Mouse (Mus musculus) cerebellum, adult 9-10 months (tissue): ENCODE results near the gene Pomt1.
A peak's percentile ranks its signal among the peaks of the same experiment; 100 is the strongest.
"Not testable (repeated sequence)": the region's sequence is repeated elsewhere in the genome, so short reads cannot be mapped to it uniquely, and the experiment has no call there.

Experiments
- DNase-seq: peaks from one replicate; pipeline ENCODE4 v3.0.0; 2022

Gene Pomt1

DNA sequence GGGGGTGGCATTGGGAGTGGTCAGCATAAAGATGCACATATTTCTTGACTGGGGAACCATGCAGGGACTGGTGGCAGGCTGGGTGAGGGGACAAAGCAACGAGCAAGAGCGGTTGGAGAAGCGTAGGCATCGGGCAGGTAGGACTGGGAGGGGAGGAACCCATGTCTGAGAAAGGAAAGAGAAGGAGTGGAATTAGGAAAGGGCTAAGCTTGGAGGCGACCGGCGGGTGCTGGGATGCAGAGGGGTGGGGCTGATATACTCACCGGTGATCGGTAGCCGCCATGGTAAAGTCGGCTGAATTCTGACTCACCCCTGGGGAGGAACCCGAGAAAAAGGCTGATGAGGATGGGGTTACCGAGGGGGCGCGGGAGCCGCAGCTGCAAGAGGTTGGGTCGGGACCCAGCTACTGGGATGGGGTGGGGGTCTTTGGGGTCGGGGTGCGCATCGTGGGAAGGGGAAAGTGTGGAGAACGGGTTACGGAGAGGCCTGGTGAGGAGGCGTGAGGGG is 51.0 kb downstream of the Pomt1 start, which contains the start of gene Golga2:
TSS of gene Golga2 (plus strand) at position 51 of the 507 bp plus-strand sequence.
- DNase-seq, result no peak

DNA sequence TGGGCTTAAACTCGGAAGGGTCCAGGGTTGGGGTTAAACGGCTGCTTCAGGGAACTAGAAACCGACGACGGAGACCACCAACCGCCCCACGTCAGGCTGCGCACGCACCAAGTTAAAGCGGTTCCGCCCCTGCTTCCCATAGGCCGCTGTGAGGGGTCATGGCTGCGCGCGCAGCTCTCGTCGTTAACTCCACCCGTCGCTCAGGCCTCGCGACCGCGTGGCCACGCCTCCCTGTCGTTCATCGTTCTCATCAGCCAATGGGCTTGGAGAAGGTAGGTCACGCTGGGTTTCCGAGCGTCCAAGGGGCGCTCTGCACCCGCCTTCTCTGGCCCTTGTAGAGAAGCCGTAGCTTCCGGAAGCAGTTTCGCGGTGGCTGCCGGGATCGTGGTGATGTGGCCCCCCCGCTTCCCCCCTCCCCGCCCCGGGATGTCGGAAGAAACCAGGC is 51.6 kb downstream of the Pomt1 start, which contains the start of gene Swi5:
TSS of gene Swi5 (minus strand) at position 153 of the 445 bp plus-strand sequence.
- peak; percentile 99 for DNase-seq

DNA sequence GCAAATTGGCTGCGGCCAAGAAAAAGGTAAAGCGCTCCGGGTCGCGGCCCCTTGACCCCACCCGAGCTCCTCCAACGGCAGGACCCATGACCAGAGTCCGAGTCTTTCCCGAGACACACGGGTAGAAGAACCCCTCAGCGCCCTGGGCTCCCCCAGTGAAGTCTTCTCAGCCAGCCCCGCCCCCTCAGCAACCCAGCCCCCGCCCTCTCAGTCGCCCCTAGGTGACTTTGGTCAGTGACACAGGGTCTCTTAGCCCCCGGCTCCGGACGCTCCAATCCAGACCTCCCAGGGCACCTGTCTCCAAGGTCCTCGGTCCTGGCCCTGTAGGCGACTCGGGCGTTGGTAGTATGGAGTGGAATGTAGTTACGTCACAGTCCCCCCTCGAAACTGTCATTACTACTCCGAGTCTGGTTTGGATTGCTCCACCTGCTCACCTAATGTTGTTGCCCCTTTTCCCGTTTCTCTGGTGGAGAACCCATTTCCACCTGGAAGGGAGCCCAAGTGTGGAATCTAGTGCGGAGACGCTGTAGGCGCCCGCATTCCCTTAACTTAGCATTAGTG is 52.1 kb downstream of the Pomt1 start:
- peak; percentile 72 for DNase-seq

DNA sequence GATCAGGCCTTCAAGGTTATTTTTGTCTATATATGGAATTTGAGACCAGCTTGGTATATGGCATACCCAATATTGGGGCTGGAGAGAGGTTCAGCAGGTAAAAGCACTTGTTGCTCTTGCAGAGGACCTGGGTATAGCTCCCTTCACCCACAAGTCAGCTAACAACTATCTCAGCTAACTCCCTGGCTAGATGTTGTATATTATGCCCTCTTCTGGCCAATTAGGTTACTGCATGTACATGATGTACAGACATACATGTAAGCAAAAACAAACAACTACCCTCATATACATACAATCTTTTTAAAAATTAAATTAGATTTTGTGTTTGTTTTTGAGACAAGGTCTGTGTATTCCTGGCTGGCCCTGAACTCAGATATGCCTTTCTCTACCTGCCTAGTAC is 53.2 kb downstream of the Pomt1 start:
- peak; percentile 78 for DNase-seq

DNA sequence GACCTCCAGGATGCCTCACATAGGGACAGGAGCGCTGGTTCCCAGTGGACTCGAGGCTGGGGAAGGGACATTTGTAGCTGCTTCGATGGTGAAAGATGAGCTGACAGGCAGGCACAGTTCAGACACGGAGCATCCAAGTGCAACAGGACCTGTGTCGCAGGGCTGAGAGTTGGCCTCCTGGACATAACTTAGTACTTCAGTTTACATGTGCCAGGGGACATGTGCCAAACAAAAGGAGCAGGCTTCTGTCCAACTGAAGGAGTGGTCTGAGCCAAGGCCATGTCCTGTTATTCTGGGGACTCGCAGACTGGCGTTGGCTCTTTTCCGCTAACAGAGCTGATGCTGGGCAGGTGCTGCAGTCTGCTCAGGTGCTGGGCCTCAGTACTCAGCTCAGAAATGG is 58.0 kb downstream of the Pomt1 start:
- peak; percentile 78 for DNase-seq

DNA sequence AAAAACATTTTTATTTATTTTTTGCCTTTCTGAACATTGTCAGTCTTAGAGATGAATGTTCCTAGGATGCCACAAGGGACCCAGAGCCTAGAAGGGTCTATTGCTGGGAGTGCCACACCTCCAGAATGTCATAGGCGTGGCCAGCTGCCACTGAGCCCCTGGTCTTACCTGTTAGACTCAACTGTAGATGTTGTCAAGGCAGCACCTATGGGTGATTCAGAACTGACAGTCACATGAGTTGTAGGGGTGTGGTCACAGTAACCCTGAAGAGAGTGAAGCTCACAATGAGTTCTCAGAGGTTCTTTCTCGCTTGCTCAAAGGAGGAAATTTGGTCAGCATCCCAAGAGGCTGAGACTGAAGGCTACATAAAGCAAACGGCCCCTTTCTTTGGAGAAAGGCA is 58.9 kb downstream of the Pomt1 start:
- no peak for DNase-seq

DNA sequence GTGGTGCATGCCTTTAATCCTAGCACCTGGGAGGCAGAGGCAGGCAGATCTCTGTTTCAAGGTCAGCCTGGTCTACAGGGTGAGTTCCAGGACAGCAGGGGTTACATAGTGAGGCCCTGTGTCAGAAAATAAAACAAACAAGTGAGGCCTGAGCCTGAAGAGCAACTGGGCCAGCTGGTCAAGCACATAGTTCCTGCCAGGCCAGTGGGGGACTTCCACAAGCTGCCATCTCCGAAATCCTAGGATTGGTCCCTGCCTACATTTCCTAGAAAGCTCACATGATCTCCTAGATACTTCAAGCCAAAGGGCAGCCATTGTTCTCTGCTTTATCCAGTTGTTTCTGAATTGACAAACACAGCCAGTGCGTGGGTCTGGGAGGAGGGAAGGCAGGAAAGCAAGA is 59.5 kb downstream of the Pomt1 start:
- DNase-seq, result not testable (repeated sequence)

DNA sequence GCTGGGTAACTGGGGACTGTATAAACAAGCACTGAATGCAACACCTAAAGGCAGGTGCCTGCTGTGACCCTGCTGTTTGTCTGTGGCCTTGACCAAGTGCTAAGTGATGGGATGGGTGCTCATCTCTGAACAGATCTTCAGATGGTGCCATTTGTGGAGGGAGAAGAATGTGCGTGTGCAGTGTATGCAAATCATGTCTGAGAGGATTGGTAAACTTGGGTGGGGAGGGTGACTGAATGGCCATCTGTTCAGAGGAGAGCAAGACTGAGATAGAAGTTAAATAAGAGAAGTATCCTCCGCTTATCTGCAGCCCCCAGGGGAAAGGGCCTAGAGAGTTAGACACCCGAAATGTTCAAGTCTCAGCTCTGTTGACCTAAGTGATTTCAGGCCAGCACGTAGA is 63.1 kb downstream of the Pomt1 start:
- no peak for DNase-seq

DNA sequence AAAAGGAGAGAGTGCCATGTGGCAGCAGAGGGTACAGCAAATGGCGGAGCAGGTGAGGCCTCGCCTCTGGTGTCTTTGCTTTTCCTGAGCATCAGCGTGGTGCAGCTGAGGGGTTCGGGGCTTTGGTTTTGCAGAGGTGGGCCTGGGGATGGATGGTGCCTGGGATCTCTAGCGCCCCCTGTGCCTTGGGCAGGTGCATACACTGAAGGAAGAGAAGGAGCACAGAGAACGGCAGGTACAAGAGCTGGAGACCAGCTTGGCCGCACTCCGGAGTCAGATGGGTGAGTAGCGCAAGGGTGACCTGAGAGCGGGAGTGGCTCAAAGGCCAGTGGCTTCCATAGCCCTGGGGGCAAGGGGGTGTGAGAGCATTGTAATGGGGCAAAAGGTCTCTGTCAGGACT is 66.6 kb downstream of the Pomt1 start:
- DNase-seq, result no peak

DNA sequence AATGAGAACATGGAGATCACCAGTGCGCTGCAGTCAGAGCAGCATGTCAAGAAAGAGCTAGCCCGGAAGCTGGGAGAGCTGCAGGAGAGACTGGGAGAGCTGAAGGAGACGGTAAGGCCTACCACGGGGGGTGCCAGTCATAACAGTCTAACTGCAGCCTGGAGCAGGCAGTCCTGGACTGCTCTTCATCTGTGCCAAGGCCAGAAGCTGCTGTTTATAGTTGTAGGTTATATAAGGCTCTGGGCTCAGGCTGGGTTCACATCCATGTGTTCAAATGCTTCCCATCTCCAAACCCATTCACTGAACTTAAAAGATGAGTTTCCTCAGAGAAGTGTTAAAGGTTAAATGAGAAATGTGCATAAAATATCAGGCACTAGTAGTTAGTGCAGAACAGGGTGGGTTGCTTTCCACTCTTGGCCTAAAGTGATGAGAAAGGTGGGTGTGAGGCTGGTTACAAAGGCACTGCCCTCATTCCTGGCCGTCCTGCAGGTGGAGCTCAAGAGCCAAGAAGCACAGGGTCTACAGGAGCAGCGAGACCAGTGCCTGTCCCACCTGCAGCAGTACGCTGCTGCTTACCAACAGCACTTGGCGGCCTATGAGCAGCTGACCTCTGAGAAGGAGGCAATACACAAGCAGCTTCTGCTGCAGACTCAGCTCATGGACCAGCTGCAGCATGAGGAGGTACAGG is 67.9 kb downstream of the Pomt1 start:
- DNase-seq, result peak; percentile 85
